Mouse (Mus musculus) lung, postnatal 0 days (tissue): ENCODE data around the gene Mad1l1.

Source experiments
- CTCF ChIP-seq: IDR thresholded peaks from 2 replicates; pipeline ENCODE4 v1.5.1; 2016; ENCODE audit warnings: antibody characterized with exemption, mild to moderate bottlenecking
- EP300 ChIP-seq: IDR thresholded peaks from 2 replicates; pipeline ENCODE4 v1.6.1; 2016; ENCODE audit warnings: antibody characterized with exemption, mild to moderate bottlenecking, control low read depth

DNA sequence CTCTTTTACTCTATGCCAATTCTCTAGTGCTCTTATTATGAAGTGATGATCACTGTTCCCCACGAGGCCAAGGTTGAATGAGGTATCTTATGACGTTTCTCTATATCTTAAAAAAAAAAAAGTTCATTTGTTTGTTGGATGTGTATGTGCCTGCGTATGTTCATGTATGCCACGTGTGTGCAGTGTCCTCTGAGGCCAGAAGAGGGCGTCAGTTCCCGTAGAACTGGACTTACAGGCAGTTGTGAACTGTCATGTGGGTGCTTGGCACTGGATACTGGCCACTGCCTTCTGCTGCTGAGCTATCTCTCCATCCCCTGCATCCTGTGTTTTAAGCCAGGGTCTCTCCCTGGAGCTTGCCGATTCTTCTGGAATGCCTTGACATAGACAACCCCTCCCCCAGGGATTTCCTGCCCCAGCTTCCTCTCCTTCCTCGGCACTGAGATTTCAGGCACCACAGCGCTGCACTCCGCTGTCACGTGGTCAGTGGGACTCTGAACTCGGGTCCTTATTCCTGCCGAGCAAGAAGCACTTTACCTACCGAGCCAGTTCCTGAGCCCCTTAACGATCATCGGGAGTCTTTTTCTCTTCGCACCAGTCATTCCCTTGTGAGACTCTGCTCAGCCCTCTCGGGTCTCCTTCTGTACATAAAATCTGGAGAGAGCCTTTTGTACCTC is 336.1 kb downstream of the Mad1l1 start:
- TF ChIP-seq CTCF, result no peak
- TF ChIP-seq EP300, result no peak
